ENCODE assay signal across 9 mouse cellular contexts in genomic region chr14:57535646-57536045, GRCm38 (mm10). TPM values are rescaled to one million over a fixed set of nuclear protein-coding genes. Genes with fewer than 3 reads are reported as not detected.
A peak's percentile ranks its signal among the peaks of the same experiment; 100 is the strongest.
DNase-seq lines count a peak whose midpoint lies in the region; ATAC-seq and TF ChIP-seq lines count a peak whose summit lies in the region.
"Had no signal": no experiment of that assay in that cellular context is flagged by ENCODE, and none has a peak within 500 bp of the region (broad histone marks: within the 10 kb centered on the region; RNA-seq: fewer than 3 reads in every experiment).

No protein-coding gene starts in this region.

- H3K4me3 ChIP-seq in hindbrain, embryonic 16.5 days (ENCODE audit: low read length): no peak overlapping the region
- no peak overlapping the region for H3K4me3 ChIP-seq in hindbrain, embryonic 13.5 days
- H3K4me3 ChIP-seq in forebrain, postnatal 0 days (ENCODE audit: low read depth, low read length): no peak overlapping the region
- no peak overlapping the region for H3K4me3 ChIP-seq in kidney, postnatal 0 days (replicated peaks; ENCODE audit: low read depth, low read length)

- H3K9ac ChIP-seq in hindbrain, embryonic 16.5 days (ENCODE audit: low read depth, low read length): no peak overlapping the region
- H3K9ac ChIP-seq in hindbrain, embryonic 13.5 days: no peak overlapping the region
- no peak overlapping the region for H3K9ac ChIP-seq in forebrain, postnatal 0 days
- no peak overlapping the region for H3K9ac ChIP-seq in kidney, postnatal 0 days (ENCODE audit: low read depth, low read length)

- no peak for TF ChIP-seq CTCF in forebrain, postnatal 0 days (IDR thresholded peaks at IDR 0.05; ENCODE audit: low read depth)
- no peak for TF ChIP-seq CTCF in kidney, postnatal 0 days (IDR thresholded peaks at IDR 0.05; ENCODE audit: low read depth)

- peak; percentile 31; the same call in 1 of the 2 replicates for ATAC-seq in hindbrain, embryonic 16.5 days
- ATAC-seq in hindbrain, embryonic 13.5 days (ENCODE audit: low FRiP score): no peak
- peak; percentile 51 for ATAC-seq in forebrain, postnatal 0 days
- no peak for ATAC-seq in kidney, postnatal 0 days (replicated peaks; ENCODE audit: low FRiP score, low read depth)

- H3K27me3 ChIP-seq in hindbrain, embryonic 16.5 days (replicated peaks; ENCODE audit: control insufficient read depth, insufficient read depth, low read length): no peaks in the 10 kb centered on the region
- H3K27me3 ChIP-seq in hindbrain, embryonic 13.5 days: peaks cover 35% of the 10 kb centered on the region
- H3K27me3 ChIP-seq in forebrain, postnatal 0 days (ENCODE audit: insufficient read depth, low read length): no peaks in the 10 kb centered on the region
- no peaks in the 10 kb centered on the region for H3K27me3 ChIP-seq in kidney, postnatal 0 days (ENCODE audit: insufficient read depth, low read length)

- no peaks in the 10 kb centered on the region for H3K36me3 ChIP-seq in hindbrain, embryonic 16.5 days (ENCODE audit: control insufficient read depth, insufficient read depth, low read length)
- no peaks in the 10 kb centered on the region for H3K36me3 ChIP-seq in hindbrain, embryonic 13.5 days
- peaks cover 5% of the 10 kb centered on the region for H3K36me3 ChIP-seq in forebrain, postnatal 0 days (ENCODE audit: insufficient read depth)
- H3K36me3 ChIP-seq in kidney, postnatal 0 days (ENCODE audit: insufficient read depth, low read length): no peaks in the 10 kb centered on the region
- H3K36me3 ChIP-seq: G1E had no signal

- no peaks in the 10 kb centered on the region for H3K9me3 ChIP-seq in hindbrain, embryonic 16.5 days (ENCODE audit: control insufficient read depth, low read length)
- no peaks in the 10 kb centered on the region for H3K9me3 ChIP-seq in hindbrain, embryonic 13.5 days
- H3K9me3 ChIP-seq in forebrain, postnatal 0 days (ENCODE audit: low read length): no peaks in the 10 kb centered on the region
- no peaks in the 10 kb centered on the region for H3K9me3 ChIP-seq in kidney, postnatal 0 days (replicated peaks; ENCODE audit: low read length)
- H3K9me3 ChIP-seq: G1E had no signal

- H3K4me1 ChIP-seq in hindbrain, embryonic 16.5 days (ENCODE audit: control insufficient read depth, insufficient read depth, low read depth, low read length): peaks cover 30% of the 10 kb centered on the region
- H3K4me1 ChIP-seq in hindbrain, embryonic 13.5 days (replicated peaks): peaks cover 39% of the 10 kb centered on the region
- H3K4me1 ChIP-seq in forebrain, postnatal 0 days (ENCODE audit: insufficient read depth): peaks cover 30% of the 10 kb centered on the region
- 0 out of 2 replicates have a peak, but pooled peaks cover 4% of the 10 kb centered on the region for H3K4me1 ChIP-seq in kidney, postnatal 0 days (replicated peaks; ENCODE audit: insufficient read depth, low read length)

- peak; percentile 24 for DNase-seq in NIH3T3 (ENCODE audit: low read depth)
- DNase-seq in forebrain, postnatal 0 days: peak; percentile 68
- DNase-seq in kidney, postnatal 0 days (ENCODE audit: low spot score): peak; percentile 60
- DNase-seq in adrenal gland, postnatal 14 days: no peak
- no peak for DNase-seq in urinary bladder, postnatal 10 days (ENCODE audit: low spot score)
- DNase-seq in left cerebral cortex, adult 18-20 months (ENCODE audit: low spot score in 2 of 2): no peak

- WGBS in hindbrain, embryonic 16.5 days: 35% methylated on average over 6 of the region's 6 CpGs
- WGBS in hindbrain, embryonic 13.5 days: 53% methylated on average over 6 of the region's 6 CpGs
- WGBS in forebrain, postnatal 0 days: 24% methylated on average over 6 of the region's 6 CpGs
- 47% methylated on average over 6 of the region's 6 CpGs for WGBS in kidney, postnatal 0 days

- no peak overlapping the region for H3K4me2 ChIP-seq in hindbrain, embryonic 16.5 days (ENCODE audit: low read length)
- no peak overlapping the region for H3K4me2 ChIP-seq in hindbrain, embryonic 13.5 days
- H3K4me2 ChIP-seq in forebrain, postnatal 0 days (ENCODE audit: low read depth): no peak overlapping the region
- no peak overlapping the region for H3K4me2 ChIP-seq in kidney, postnatal 0 days (ENCODE audit: low read length)

- no peak overlapping the region for H3K27ac ChIP-seq in hindbrain, embryonic 16.5 days (ENCODE audit: low read depth, low read length)
- no peak overlapping the region for H3K27ac ChIP-seq in hindbrain, embryonic 13.5 days
- H3K27ac ChIP-seq in forebrain, postnatal 0 days (ENCODE audit: low read depth, low read length): 0 out of 2 replicates have a peak overlapping the region, but pooled peaks have one; percentile 10
- H3K27ac ChIP-seq in kidney, postnatal 0 days: no peak overlapping the region

RNA-seq across cellular contexts. Expression of gene Il17d, which starts 11.1 kb away (rescaled TPM):
- 4.9 and 6.3 TPM in 2 replicates for polyA plus RNA-seq in hindbrain, embryonic 16.5 days (2015; fragmentation: Nextera tagmentation; extraction: Ambion mirVana)
- 3.8 and 4.0 TPM in 2 replicates for polyA plus RNA-seq in hindbrain, embryonic 13.5 days (2015; fragmentation: Nextera tagmentation; extraction: Ambion mirVana)
- 38.8 and 47.6 TPM in 2 replicates for total RNA-seq in forebrain, postnatal 0 days (2014; rRNA removed)
- 8.5 and 9.8 TPM in 2 replicates for polyA plus RNA-seq in forebrain, postnatal 0 days (2015; fragmentation: Nextera tagmentation; extraction: Ambion mirVana)
- polyA plus RNA-seq in kidney, postnatal 0 days (2015; fragmentation: Nextera tagmentation; extraction: Ambion mirVana): 2.3 and 3.6 TPM in 2 replicates
- total RNA-seq in adrenal gland, postnatal 14 days (2021): 2.0 and 3.7 TPM in 2 replicates
- 10 to 100 TPM; 16.1 to 18.9 TPM for total RNA-seq in left cerebral cortex, adult 18-20 months (2021)
- total RNA-seq: G1E had no signal

RNA-seq across cellular contexts. Expression of gene Eef1akmt1, which starts 35.8 kb away (rescaled TPM):
- 89.5 and 90.3 TPM in 2 replicates for polyA plus RNA-seq in hindbrain, embryonic 16.5 days (2015; fragmentation: Nextera tagmentation; extraction: Ambion mirVana)
- 93.9 and 95.1 TPM in 2 replicates for polyA plus RNA-seq in hindbrain, embryonic 13.5 days (2015; fragmentation: Nextera tagmentation; extraction: Ambion mirVana)
- total RNA-seq in forebrain, postnatal 0 days (2014; rRNA removed): 45.7 and 58.4 TPM in 2 replicates
- polyA plus RNA-seq in forebrain, postnatal 0 days (2015; fragmentation: Nextera tagmentation; extraction: Ambion mirVana): 82.9 and 84.9 TPM in 2 replicates
- polyA plus RNA-seq in kidney, postnatal 0 days (2015; fragmentation: Nextera tagmentation; extraction: Ambion mirVana): 80.6 and 84.4 TPM in 2 replicates
- total RNA-seq in adrenal gland, postnatal 14 days (2021): 26.2 and 34.2 TPM in 2 replicates
- 10 to 100 TPM; 37.0 to 37.9 TPM for total RNA-seq in left cerebral cortex, adult 18-20 months (2021)

Comparison
In these comparisons a context has a peak if more than half of its experiments do, and no peak if none do; other contexts are left out.
1. ATAC-seq: peak in hindbrain, embryonic 16.5 days (single experiment) and forebrain, postnatal 0 days (single experiment); none in hindbrain, embryonic 13.5 days (single experiment) and kidney, postnatal 0 days (single experiment).
2. DNase-seq: peak in NIH3T3 (single experiment), forebrain, postnatal 0 days (single experiment) and kidney, postnatal 0 days (single experiment); none in adrenal gland, postnatal 14 days (single experiment), urinary bladder, postnatal 10 days (single experiment) and left cerebral cortex, adult 18-20 months (0 of 2).